Mouse (Mus musculus) layer of hippocampus, postnatal 36 days (tissue): ENCODE measurements around the gene Cwh43. TPM values are rescaled to one million over a fixed set of nuclear protein-coding genes. Genes with fewer than 3 reads are reported as not detected.
"Not testable (repeated sequence)": the region's sequence is repeated elsewhere in the genome, so short reads cannot be mapped to it uniquely, and the experiment has no call there.

Experiments
- DNase-seq, 2 experiments: peaks; one replicate each; pipeline ENCODE4 v3.0.0; 2022
- total RNA-seq, 2 experiments: library from RNA; stranded (reverse); gene quantifications; 2 replicates each; pipeline ENCODE4 v1.2.3; 2021

The Cwh43 gene
- total RNA-seq, 2 experiments from 2014 or later: 0.48 to 0.82 TPM

GRCm38 (mm10) chr5:73480700-73481099 lies 74.8 kb downstream of the Cwh43 start, which contains the start of gene Dcun1d4:
Gene Dcun1d4, plus strand, starts transcription at chr5:73481000.
- DNase-seq: no peak

GRCm38 (mm10) chr5:73481401-73481800 lies 75.5 kb downstream of the Cwh43 start:
- DNase-seq: no peak

DNA sequence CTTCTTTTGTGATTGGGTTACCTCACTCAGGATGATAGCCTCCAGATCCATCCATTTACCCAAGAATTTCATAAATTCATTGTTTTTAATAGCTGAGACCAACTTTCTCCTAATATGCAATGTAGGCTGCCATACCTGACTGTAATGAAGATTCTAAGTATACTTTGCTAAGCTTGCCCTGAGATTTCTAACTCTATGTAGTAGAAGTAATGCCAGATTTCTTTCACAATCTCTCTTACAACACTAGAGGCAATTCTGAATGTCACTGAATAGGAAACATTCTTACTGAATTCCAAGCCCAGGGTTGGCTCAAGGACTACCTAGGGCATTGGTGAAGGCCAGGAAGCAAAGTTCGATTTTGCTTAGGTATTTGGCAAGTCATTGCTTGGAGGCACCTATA lies 76.5 kb downstream of the Cwh43 start:
- not testable (repeated sequence) for DNase-seq

DNA sequence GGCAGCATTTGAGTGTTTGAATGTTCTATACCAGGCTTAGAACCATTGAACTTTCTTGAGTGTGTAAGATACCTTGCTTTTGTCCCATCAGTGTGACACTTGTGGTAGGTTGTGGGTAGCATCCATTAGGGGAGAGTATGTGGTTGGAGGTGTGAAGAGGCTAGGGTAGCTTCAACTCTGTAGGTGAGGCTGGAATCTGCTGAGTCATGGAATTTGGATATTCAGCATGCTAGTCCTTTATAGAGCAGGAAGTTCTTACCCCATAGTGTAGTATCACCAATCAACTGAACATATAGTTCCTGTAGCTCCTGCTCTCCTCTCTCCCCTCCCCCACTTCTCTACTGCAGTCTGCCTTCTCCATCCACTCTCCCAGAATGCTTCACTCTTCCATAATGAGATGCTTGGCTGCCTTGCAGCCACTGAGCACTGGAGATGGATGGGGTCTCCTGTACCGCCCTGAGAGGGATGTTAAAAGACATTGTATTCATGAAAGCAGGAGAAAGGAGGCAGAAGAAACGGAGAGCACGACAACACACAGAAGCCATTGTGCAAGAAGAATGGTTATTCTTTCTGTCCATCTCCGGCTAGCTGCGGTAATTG lies 78.2 kb downstream of the Cwh43 start:
- DNase-seq: no peak

- no peak for DNase-seq
Measured at GRCm38 (mm10) chr5:73486451-73486850, 80.6 kb downstream of the Cwh43 start.

GRCm38 (mm10) chr5:73489915-73490314 lies 84.0 kb downstream of the Cwh43 start:
- no peak for DNase-seq

GRCm38 (mm10) chr5:73490596-73491073 lies 84.8 kb downstream of the Cwh43 start:
- DNase-seq: peak; percentile 99 to 100

DNA sequence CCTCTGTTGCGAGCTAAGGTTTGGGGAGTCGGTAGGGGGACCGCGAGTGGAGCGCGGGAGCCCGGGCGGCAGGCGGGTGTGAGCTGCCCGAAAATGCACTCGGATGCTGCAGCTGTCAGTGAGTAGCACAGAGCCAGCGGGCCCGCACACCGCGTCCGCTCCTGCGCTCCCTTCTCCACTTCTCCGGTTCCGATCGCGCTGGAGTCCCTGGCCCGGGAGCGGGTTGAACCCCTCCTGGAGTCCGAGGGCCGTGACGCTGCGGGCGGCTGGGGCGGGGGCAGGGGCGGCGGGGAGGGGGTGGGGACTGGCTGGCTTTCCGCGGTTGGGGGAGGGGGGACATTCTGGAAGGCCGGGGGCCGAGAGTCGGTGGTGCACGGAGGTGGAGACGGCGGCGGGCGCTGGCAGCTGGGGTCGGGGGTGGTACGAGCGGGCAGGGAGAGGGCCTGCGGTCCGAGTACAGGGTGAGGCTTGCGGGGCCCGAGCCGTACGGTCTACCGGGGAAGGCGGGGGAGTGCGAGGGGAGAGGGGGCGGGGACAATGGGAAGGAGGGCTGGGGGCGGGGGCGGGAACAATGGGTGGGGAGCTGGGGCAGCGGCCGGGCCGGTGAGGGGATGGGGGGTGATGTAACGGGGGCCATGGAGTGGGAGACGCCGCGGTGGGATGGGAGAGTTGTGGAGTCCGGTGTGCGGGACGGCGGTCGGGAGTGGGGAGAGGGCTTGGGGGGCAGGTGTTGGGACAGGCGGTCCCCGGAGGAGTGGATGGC lies 85.4 kb downstream of the Cwh43 start:
- DNase-seq: no peak

GRCm38 (mm10) chr5:73491837-73492720 lies 86.2 kb downstream of the Cwh43 start:
- DNase-seq: peak; percentile 89

DNA sequence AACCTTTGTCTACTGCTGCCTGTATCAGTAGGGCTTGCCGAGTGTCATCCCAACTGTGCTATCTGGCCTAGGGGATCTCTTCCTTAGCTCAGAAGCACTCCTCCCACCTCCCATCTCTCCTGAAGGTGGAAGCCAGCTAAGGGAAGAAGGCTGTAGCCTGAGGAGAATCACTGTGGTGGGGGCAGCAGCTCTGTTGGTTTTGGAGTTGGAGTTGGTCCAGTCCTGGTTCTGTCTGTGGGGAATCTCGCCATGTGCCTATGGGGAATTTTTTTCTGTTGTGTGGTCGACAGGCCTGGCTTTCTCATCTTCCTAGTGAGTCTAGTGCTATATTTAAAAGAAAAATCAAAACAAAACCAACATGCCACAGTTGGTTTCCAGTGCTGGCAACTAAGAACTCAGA lies 91.5 kb downstream of the Cwh43 start:
- no peak for DNase-seq

DNA sequence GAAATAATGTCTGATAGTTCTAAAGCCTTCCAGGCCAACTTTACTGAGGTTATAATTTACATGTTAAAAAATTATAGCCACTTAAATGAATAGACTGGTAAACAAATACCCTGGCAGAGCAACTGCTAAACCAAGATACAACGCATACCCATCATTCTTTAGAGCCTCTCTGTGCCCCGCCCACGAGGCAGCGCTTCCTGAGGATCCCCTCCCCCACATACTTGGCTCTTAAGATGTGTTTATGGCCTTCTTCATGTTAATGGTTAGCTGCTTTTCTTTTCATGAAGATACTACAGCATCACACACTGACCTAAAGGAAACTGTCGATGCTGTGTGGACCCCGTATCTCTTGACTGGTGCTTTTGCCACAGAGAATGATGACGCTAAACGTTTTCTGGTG lies 92.7 kb downstream of the Cwh43 start:
- DNase-seq: no peak

GRCm38 (mm10) chr5:73500867-73501440 lies 95.1 kb downstream of the Cwh43 start:
- no peak for DNase-seq

DNA sequence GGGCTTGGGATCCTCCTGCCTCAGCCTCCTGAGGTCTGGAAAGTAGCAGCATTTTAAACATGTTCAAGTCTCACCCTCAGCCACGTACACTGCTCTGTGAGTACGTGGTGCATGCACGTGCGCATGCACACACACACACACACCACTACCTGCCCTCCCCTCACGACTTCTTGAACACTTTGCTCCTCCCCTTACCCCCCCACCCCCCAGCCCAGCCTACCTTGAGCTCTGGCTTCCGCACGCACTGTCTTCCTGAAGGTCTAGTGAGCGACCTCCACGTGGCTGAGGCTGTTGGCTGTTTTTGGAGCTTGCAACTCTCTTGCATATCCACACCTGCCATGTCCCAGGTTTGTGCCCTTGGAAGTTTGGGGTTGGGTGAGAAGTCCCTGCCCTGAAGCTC lies 96.5 kb downstream of the Cwh43 start:
- DNase-seq: no peak

Other genes starting within 250 kb of the Cwh43 start
- gene Fryl, start 149.5 kb upstream of the Cwh43 start, total RNA-seq: 10 to 100 TPM; 63.9 to 77.7 TPM
- gene Ociad1, start 113.3 kb upstream of the Cwh43 start, total RNA-seq: 100 to 1,000 TPM; 464 to 480 TPM
- gene Ociad2, start 65.0 kb upstream of the Cwh43 start, total RNA-seq: 100 to 1,000 TPM; 125 to 148 TPM
- gene Dcun1d4, start 74.9 kb downstream of the Cwh43 start, total RNA-seq: 100 to 1,000 TPM; 123 to 131 TPM
- not detected for gene Lrrc66, start 226.5 kb downstream of the Cwh43 start, total RNA-seq
- gene Sgcb, start 241.7 kb downstream of the Cwh43 start, total RNA-seq: 10 to 100 TPM; 48.7 to 51.7 TPM
- 1 to 10 TPM in 1 of 2 experiments, under 1 TPM in 1; 0.45 to 1.2 TPM for gene Spata18, start 245.3 kb downstream of the Cwh43 start, total RNA-seq